Comparison of ENCODE assay signal across 26 mouse cellular contexts in the genomic region with DNA sequence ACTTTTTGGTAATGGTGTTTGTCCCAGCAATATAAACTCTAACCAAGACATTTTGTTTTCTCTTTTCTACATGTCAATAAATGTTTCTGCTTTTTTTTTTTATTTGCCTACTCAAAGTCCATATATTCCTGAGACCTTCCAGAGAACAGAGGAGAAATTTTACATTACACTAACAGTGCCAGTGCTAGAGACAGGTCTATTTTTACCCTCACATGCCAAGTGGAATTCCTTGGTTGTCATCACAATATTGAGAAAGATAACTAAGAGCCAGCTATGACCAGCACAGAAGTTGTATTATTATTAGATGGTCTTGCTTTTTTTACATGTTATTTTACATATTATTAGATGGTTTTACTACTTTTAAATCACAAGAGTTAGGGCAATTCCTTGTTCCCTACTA.
"Had no signal": no experiment of that assay in that cellular context is flagged by ENCODE, and none has a peak within 500 bp of the region (broad histone marks: within the 10 kb centered on the region; RNA-seq: fewer than 3 reads in every experiment).

No protein-coding gene starts in this region.

- H3K27me3 ChIP-seq: hindbrain, embryonic 12.5 days; intestine, embryonic 15.5 days; limb, embryonic 12.5 days; liver, embryonic 13.5 days; liver, embryonic 15.5 days had no signal

- H3K4me3 ChIP-seq: gastrocnemius, adult 2 months; hindbrain, embryonic 10.5 days; hindbrain, embryonic 12.5 days; intestine, embryonic 15.5 days; layer of hippocampus, adult 2 months; left cerebral cortex, adult 2 months; limb, embryonic 10.5 days; limb, embryonic 12.5 days; liver, embryonic 13.5 days; liver, embryonic 15.5 days had no signal

- ATAC-seq: forebrain, embryonic 16.5 days; hindbrain, embryonic 16.5 days; inflammation-experienced regulatory T-cells, adult 6 months; intestine, embryonic 15.5 days; intestine, postnatal 0 days; liver, postnatal 0 days had no signal

- H3K4me2 ChIP-seq: hindbrain, embryonic 12.5 days; hindbrain, embryonic 14.5 days; intestine, embryonic 15.5 days; limb, embryonic 12.5 days; liver, embryonic 11.5 days; liver, embryonic 13.5 days; liver, embryonic 15.5 days had no signal

- H3K27ac ChIP-seq: gastrocnemius, adult 2 months; hindbrain, embryonic 10.5 days; hindbrain, embryonic 12.5 days; hindbrain, embryonic 14.5 days; intestine, embryonic 15.5 days; layer of hippocampus, adult 2 months; left cerebral cortex, adult 2 months; limb, embryonic 10.5 days; limb, embryonic 12.5 days; liver, embryonic 13.5 days; liver, embryonic 15.5 days had no signal

- H3K9ac ChIP-seq: hindbrain, embryonic 12.5 days; hindbrain, embryonic 14.5 days; intestine, embryonic 15.5 days; limb, embryonic 12.5 days; liver, embryonic 13.5 days; liver, embryonic 15.5 days; liver, postnatal 0 days had no signal

- H3K36me3 ChIP-seq: hindbrain, embryonic 10.5 days; hindbrain, embryonic 12.5 days; intestine, embryonic 15.5 days; limb, embryonic 10.5 days; limb, embryonic 12.5 days; liver, embryonic 13.5 days; liver, embryonic 15.5 days had no signal

- H3K9me3 ChIP-seq: hindbrain, embryonic 10.5 days; hindbrain, embryonic 12.5 days; intestine, embryonic 15.5 days; limb, embryonic 10.5 days; limb, embryonic 12.5 days; liver, embryonic 13.5 days; liver, embryonic 15.5 days had no signal

- H3K4me1 ChIP-seq: hindbrain, embryonic 10.5 days; hindbrain, embryonic 12.5 days; intestine, embryonic 15.5 days; limb, embryonic 10.5 days; limb, embryonic 12.5 days; liver, embryonic 13.5 days; liver, embryonic 15.5 days had no signal

- DNase-seq: gastrocnemius, adult 2 months; gastrocnemius, postnatal 10 days; gastrocnemius, postnatal 25 days; heart, adult 18-20 months; kidney, adult 18-20 months; kidney, adult 8-10 months; kidney, postnatal 10 days; kidney, postnatal 25 days; kidney, postnatal 4 days; liver; liver, embryonic 13.5 days; liver, postnatal 0 days had no signal
